In genomic region chr8:95533584-95534387, GRCm38 (mm10) we compare ENCODE assay signal across 8 mouse cellular contexts. TPM values are rescaled to one million over a fixed set of nuclear protein-coding genes. Genes with fewer than 3 reads are reported as not detected.
DNase-seq lines count a peak whose midpoint lies in the region; ATAC-seq and TF ChIP-seq lines count a peak whose summit lies in the region.
"Had no signal": no experiment of that assay in that cellular context is flagged by ENCODE, and none has a peak within 500 bp of the region (broad histone marks: within the 10 kb centered on the region; RNA-seq: fewer than 3 reads in every experiment).

TSS of gene Ccdc113 (plus strand) at chr8:95534085.

- TF ChIP-seq CTCF in gastrocnemius, adult 2 months (IDR thresholded peaks at IDR 0.05): no peak

- no peaks in the 10 kb centered on the region for H3K9me3 ChIP-seq in intestine, embryonic 14.5 days (ENCODE audit: control insufficient read depth, low read length)

- no peaks in the 10 kb centered on the region for H3K27me3 ChIP-seq in intestine, embryonic 14.5 days (replicated peaks; ENCODE audit: control insufficient read depth, insufficient read depth, low read length)

- peak within 1 kb of the TSS; percentile 66 for H3K4me3 ChIP-seq in gastrocnemius, adult 2 months
- peak within 1 kb of the TSS; percentile 39 for H3K4me3 ChIP-seq in intestine, embryonic 14.5 days (ENCODE audit: low read depth, low read length)

- no peaks in the 10 kb centered on the region for H3K36me3 ChIP-seq in intestine, embryonic 14.5 days (ENCODE audit: control insufficient read depth, insufficient read depth, low read length)

- peak; percentile 93 for ATAC-seq in common myeloid progenitor, adult 5-6 weeks (replicated peaks; ENCODE audit: low read depth, poor library complexity, severe bottlenecking)
- peak; percentile 90 for ATAC-seq in intestine, embryonic 14.5 days (replicated peaks; ENCODE audit: low FRiP score, low TSS enrichment, low read depth)
- peak; percentile 92 for ATAC-seq in megakaryocyte progenitor cell, adult 5-6 weeks (replicated peaks; ENCODE audit: poor library complexity)

- intact Hi-C loops in gastrocnemius, adult 2 months (cut with DNase I): no loop called here
- intact Hi-C loops in left cerebral cortex, postnatal 36 days (cut with DNase I): loop anchor here (5.0 kb wide), 1 partner anchor 46 kb away; no protein-coding TSS in a partner anchor

- H3K4me2 ChIP-seq in intestine, embryonic 14.5 days (ENCODE audit: low read length): peak within 1 kb of the TSS; percentile 74

- H3K27ac ChIP-seq in gastrocnemius, adult 2 months: no peak within 1 kb of the TSS
- H3K27ac ChIP-seq in intestine, embryonic 14.5 days (ENCODE audit: low read depth): no peak within 1 kb of the TSS

- DNase-seq in adrenal gland, postnatal 14 days: peak; percentile 90
- DNase-seq in gastrocnemius, adult 2 months: peak; percentile 39
- peak; percentile 77 for DNase-seq in intestine, embryonic 14.5 days (ENCODE audit: low spot score)
- DNase-seq in left cerebral cortex, postnatal 36 days (ENCODE audit: low spot score in 2 of 2): peak; percentile 63 to 66
- peak; percentile 70 to 76 for DNase-seq in right cerebral cortex, adult 2 months (ENCODE audit: low spot score in 2 of 2)

- WGBS in intestine, embryonic 14.5 days: 10% methylated on average over 33 of the region's 33 CpGs

- peak within 1 kb of the TSS; percentile 38 for H3K9ac ChIP-seq in intestine, embryonic 14.5 days (ENCODE audit: low read length)

- no peaks in the 10 kb centered on the region for H3K4me1 ChIP-seq in intestine, embryonic 14.5 days (replicated peaks; ENCODE audit: control insufficient read depth, insufficient read depth, low read length)

RNA-seq across cellular contexts. Expression of gene Ccdc113, which starts in this region (rescaled TPM):
- total RNA-seq in adrenal gland, postnatal 14 days (2021): 0.98 and 1.7 TPM in 2 replicates
- total RNA-seq in common myeloid progenitor, adult 5-6 weeks (2017): not detected in 2 replicates
- total RNA-seq in gastrocnemius, adult 2 months (2021): not detected
- polyA plus RNA-seq in intestine, embryonic 14.5 days (2014; fragmentation: Nextera tagmentation; extraction: Ambion mirVana): 0.27 TPM in 1 of 2 replicates, not detected in the other
- 1 to 10 TPM; 1.3 to 3.0 TPM for total RNA-seq in left cerebral cortex, postnatal 36 days (2021)
- total RNA-seq in megakaryocyte progenitor cell, adult 5-6 weeks (2015): not detected in 2 replicates
- total RNA-seq in megakaryocyte progenitor cell, adult 5-6 weeks (2017): not detected in 2 replicates
- total RNA-seq: neutrophil, adult 5-6 weeks had no signal

Comparison
In these comparisons a context has a peak if more than half of its experiments do, and no peak if none do; other contexts are left out.
1. Peak in ATAC-seq in common myeloid progenitor, adult 5-6 weeks; RNA of the gene not detected or under 1 TPM.
2. Peak in DNase-seq and H3K4me3 ChIP-seq in gastrocnemius, adult 2 months; RNA of the gene not detected or under 1 TPM.
3. Peak in DNase-seq, ATAC-seq, H3K4me3 ChIP-seq, H3K9ac ChIP-seq and H3K4me2 ChIP-seq in intestine, embryonic 14.5 days; RNA of the gene not detected or under 1 TPM.
4. Peak in ATAC-seq in megakaryocyte progenitor cell, adult 5-6 weeks; RNA of the gene not detected or under 1 TPM.
5. DNase-seq: peak in every context shown above with its lines; median percentile 90 in adrenal gland, postnatal 14 days; 77 in intestine, embryonic 14.5 days; 73 in right cerebral cortex, adult 2 months; 64 in left cerebral cortex, postnatal 36 days; 39 in gastrocnemius, adult 2 months.